Mouse (Mus musculus) spleen, adult 2 months (tissue): ENCODE results near the gene Tmem88.

ENCODE experiments used
- CTCF ChIP-seq: fragments of 200-500 bp; IDR thresholded peaks from 2 replicates; pipeline ENCODE4 v1.5.1; 2011; ENCODE audit warnings: mild to moderate bottlenecking, inconsistent platforms; ENCODE audit not compliant: insufficient read depth, insufficient read length, insufficient replicate concordance; ENCODE audit errors: extremely low read depth
- POLR2A ChIP-seq: fragments of 200-500 bp; IDR thresholded peaks from 2 replicates; pipeline ENCODE4 v1.6.1; 2011; ENCODE audit warnings: low read depth, low read length, inconsistent platforms

DNA sequence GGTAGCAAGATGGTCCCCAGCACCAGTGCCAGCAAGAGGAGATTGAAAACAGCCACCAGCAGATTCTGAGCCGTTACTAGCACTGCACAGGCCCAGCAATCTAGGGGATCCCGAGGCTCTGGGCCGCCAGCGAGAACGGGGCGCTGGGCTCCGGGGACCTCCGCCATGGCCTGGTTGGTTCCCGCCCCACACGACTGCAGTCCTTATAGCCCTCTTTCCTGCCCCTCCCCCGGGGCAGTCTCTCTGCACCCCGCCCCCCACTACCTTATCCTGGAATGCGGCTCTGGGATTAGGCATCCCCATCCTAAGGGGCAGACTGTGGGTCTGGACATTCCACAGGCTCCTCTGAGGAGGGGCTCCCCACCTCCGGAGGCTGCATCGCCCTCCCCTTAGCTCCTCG, at the start of gene Tmem88:
- no peak for TF ChIP-seq POLR2A
- no peak for TF ChIP-seq CTCF
